Mouse (Mus musculus): Measurements from ENCODE around the gene Commd7.
"Not testable (repeated sequence)": the region's sequence is repeated elsewhere in the genome, so short reads cannot be mapped to it uniquely, and the experiment has no call there.

The Commd7 gene

GRCm38 (mm10) chr2:153631976-153632870, at the start of gene Commd7:
Gene Commd7, minus strand, starts transcription at chr2:153632781.
- DNase-seq (ENCODE audit: low spot score): peak; percentile 93

- DNase-seq (ENCODE audit: low spot score): no peak
Measured at GRCm38 (mm10) chr2:153679959-153680358, 47.4 kb upstream of the Commd7 start.

GRCm38 (mm10) chr2:153677550-153677949, 45.0 kb upstream of the Commd7 start:
- no peak for DNase-seq (ENCODE audit: low spot score)

GRCm38 (mm10) chr2:153676944-153677343, 44.4 kb upstream of the Commd7 start:
- no peak for DNase-seq (ENCODE audit: low spot score)

- DNase-seq (ENCODE audit: low spot score): not testable (repeated sequence)
Measured at GRCm38 (mm10) chr2:153675364-153675763, 42.8 kb upstream of the Commd7 start.

GRCm38 (mm10) chr2:153672619-153673018, 40.0 kb upstream of the Commd7 start:
- no peak for DNase-seq (ENCODE audit: low spot score)

GRCm38 (mm10) chr2:153670111-153670510, 37.5 kb upstream of the Commd7 start:
- DNase-seq (ENCODE audit: low spot score): no peak

GRCm38 (mm10) chr2:153668754-153669376, 36.3 kb upstream of the Commd7 start:
- no peak for DNase-seq (ENCODE audit: low spot score)

- DNase-seq (ENCODE audit: low spot score): no peak
Measured at GRCm38 (mm10) chr2:153665401-153665800, 32.8 kb upstream of the Commd7 start.

- no peak for DNase-seq (ENCODE audit: low spot score)
Measured at GRCm38 (mm10) chr2:153660616-153661015, 28.0 kb upstream of the Commd7 start.

GRCm38 (mm10) chr2:153657659-153658058, 25.1 kb upstream of the Commd7 start:
- DNase-seq (ENCODE audit: low spot score): not testable (repeated sequence)

GRCm38 (mm10) chr2:153651681-153652080, 19.1 kb upstream of the Commd7 start:
- DNase-seq (ENCODE audit: low spot score): no peak

- DNase-seq (ENCODE audit: low spot score): peak; percentile 32
Measured at GRCm38 (mm10) chr2:153650014-153650687, 17.6 kb upstream of the Commd7 start.

GRCm38 (mm10) chr2:153649298-153650013, 16.9 kb upstream of the Commd7 start, which contains the start of gene Dnmt3b:
Gene Dnmt3b, plus strand, starts transcription at chr2:153649450.
- peak; percentile 58 for DNase-seq (ENCODE audit: low spot score)

- no peak for DNase-seq (ENCODE audit: low spot score)
Measured at GRCm38 (mm10) chr2:153648773-153649297, 16.3 kb upstream of the Commd7 start.

- DNase-seq (ENCODE audit: low spot score): no peak
Measured at GRCm38 (mm10) chr2:153642999-153643398, 10.4 kb upstream of the Commd7 start.

GRCm38 (mm10) chr2:153642496-153642895, 9.9 kb upstream of the Commd7 start:
- DNase-seq (ENCODE audit: low spot score): no peak

GRCm38 (mm10) chr2:153638977-153639680, 6.5 kb upstream of the Commd7 start:
- no peak for DNase-seq (ENCODE audit: low spot score)

GRCm38 (mm10) chr2:153633259-153633658, 678 bp upstream of the Commd7 start:
- DNase-seq (ENCODE audit: low spot score): no peak

GRCm38 (mm10) chr2:153632871-153633226, 268 bp upstream of the Commd7 start:
- DNase-seq (ENCODE audit: low spot score): no peak

- no peak for DNase-seq (ENCODE audit: low spot score)
Measured at GRCm38 (mm10) chr2:153630950-153631349, 1.6 kb downstream of the Commd7 start.

Data from urinary bladder, postnatal 25 days (tissue).